Mouse (Mus musculus) thymus, adult 2 months (tissue): Measurements from ENCODE around the gene Syt5. TPM values are rescaled to one million over a fixed set of nuclear protein-coding genes. Genes with fewer than 3 reads are reported as not detected.

ENCODE experiments used
- DNase-seq: peaks from one replicate; pipeline ENCODE4 v3.0.0; 2021
- H3K27ac ChIP-seq: fragments of 200-500 bp; 2 replicates; pipeline ENCODE4 v1.5.1; 2012; ENCODE audit warnings: low read length, control low read depth; ENCODE audit not compliant: control insufficient read depth, insufficient read depth
- H3K27me3 ChIP-seq: fragments of 200-500 bp; 2 replicates; pipeline ENCODE4 v1.6.1; 2012; ENCODE audit warnings: mild to moderate bottlenecking, low read length, moderate library complexity, mixed read lengths; ENCODE audit not compliant: control insufficient read depth, insufficient read depth
- H3K36me3 ChIP-seq: fragments of 200-500 bp; 2 replicates; pipeline ENCODE4 v1.6.1; 2012; ENCODE audit warnings: mild to moderate bottlenecking, low read length, moderate library complexity; ENCODE audit not compliant: control insufficient read depth, insufficient read depth
- H3K4me1 ChIP-seq: fragments of 200-500 bp; replicated peaks from 2 replicates; pipeline ENCODE4 v1.6.1; 2012; ENCODE audit warnings: low read length; ENCODE audit not compliant: control insufficient read depth, insufficient read depth
- H3K4me3 ChIP-seq: fragments of 200-500 bp; 2 replicates; pipeline ENCODE4 v1.5.1; 2012; ENCODE audit warnings: mild to moderate bottlenecking, low read length, control low read depth, moderate library complexity; ENCODE audit not compliant: control insufficient read depth, insufficient read depth
- CTCF ChIP-seq: fragments of 200-500 bp; IDR thresholded peaks from 2 replicates; pipeline ENCODE4 v1.5.1; 2012; ENCODE audit warnings: mild to moderate bottlenecking, control low read depth, low read length, moderate library complexity, borderline replicate concordance; ENCODE audit not compliant: control insufficient read depth, poor library complexity, insufficient read depth; ENCODE audit errors: extremely low read depth
- POLR2A ChIP-seq: fragments of 200-500 bp; IDR thresholded peaks from 2 replicates; pipeline ENCODE4 v1.6.1; 2012; ENCODE audit warnings: mild to moderate bottlenecking, low read length, control low read depth, moderate library complexity; ENCODE audit not compliant: control insufficient read depth, poor library complexity, insufficient read depth; ENCODE audit errors: extremely low read depth
- WGBS: fragments of 180-500 bp; shearing (Covaris S2); methylation state at CpG from one replicate; pipeline ENCODE4 v1.1.7; 2018; 5-methylcytosine and 5-hydroxymethylcytosine counted together
- polyA plus RNA-seq: library from polyadenylated mRNA; depleted of rRNA; stranded (reverse); fragments of >200 nt; gene quantifications from 2 replicates; pipeline ENCODE4 v1.2.3, GENCODE M21; 2012

Gene Syt5
- polyA plus RNA-seq, 1 experiment, result 0.39 TPM

- peaks cover 14% of the 10 kb centered on the region for H3K36me3 ChIP-seq
These were observed 48.3 kb downstream of the Syt5 start for GRCm38 (mm10) chr7:4499034-4499433.

DNA sequence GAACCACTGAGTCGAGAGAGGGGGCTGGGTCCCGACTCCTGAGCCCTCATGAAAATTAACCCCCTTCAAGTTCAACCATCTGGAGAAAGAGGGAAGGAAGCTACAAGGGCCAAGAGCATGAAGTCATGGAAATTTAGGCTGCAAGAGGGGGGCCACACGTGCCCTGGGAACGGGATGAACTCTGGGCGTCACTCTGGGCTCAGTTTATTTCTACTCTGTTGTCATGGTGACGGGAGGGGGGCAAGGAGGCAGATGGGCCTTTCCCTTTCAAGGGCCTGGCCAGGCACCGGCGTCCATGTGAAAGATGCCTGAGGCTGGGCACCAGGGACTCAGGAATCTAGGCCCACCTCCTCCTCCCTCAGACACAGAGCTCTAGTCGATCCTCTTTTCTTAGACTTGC lies 49.1 kb downstream of the Syt5 start:
- H3K27me3 ChIP-seq, result no peaks in the 10 kb centered on the region
- no peak overlapping the region for H3K4me3 ChIP-seq
- peaks cover 26% of the 10 kb centered on the region for H3K4me1 ChIP-seq
- 67% methylated on average over 9 of the region's 9 CpGs for WGBS
- H3K27ac ChIP-seq, result no peak overlapping the region
- TF ChIP-seq CTCF, result no peak
- TF ChIP-seq POLR2A, result no peak
- H3K36me3 ChIP-seq, result peaks cover 14% of the 10 kb centered on the region
- no peak for DNase-seq

More at GRCm38 (mm10) chr7:4499034-4499433, 48.3 kb downstream of the Syt5 start:
- 95% methylated on average over 4 of the region's 4 CpGs for WGBS
- Histone ChIP-seq H3K27ac (no peak overlapping the region), H3K4me3 (no peak overlapping the region), H3K27me3 (no peaks in the 10 kb centered on the region), H3K4me1 (peaks cover 22% of the 10 kb centered on the region)
- no peak for TF ChIP-seq CTCF
- TF ChIP-seq POLR2A, result no peak
- no peak for DNase-seq

- no peak overlapping the region for H3K4me3 ChIP-seq
- H3K4me1 ChIP-seq, result peaks cover 33% of the 10 kb centered on the region
- TF ChIP-seq CTCF, result no peak
- no peak for TF ChIP-seq POLR2A
- WGBS, result 96% methylated on average over 9 of the region's 9 CpGs
- no peaks in the 10 kb centered on the region for H3K27me3 ChIP-seq
- no peak for DNase-seq
- H3K27ac ChIP-seq, result no peak overlapping the region
- peaks cover 14% of the 10 kb centered on the region for H3K36me3 ChIP-seq
These were observed 50.0 kb downstream of the Syt5 start for GRCm38 (mm10) chr7:4497271-4497903.

DNA sequence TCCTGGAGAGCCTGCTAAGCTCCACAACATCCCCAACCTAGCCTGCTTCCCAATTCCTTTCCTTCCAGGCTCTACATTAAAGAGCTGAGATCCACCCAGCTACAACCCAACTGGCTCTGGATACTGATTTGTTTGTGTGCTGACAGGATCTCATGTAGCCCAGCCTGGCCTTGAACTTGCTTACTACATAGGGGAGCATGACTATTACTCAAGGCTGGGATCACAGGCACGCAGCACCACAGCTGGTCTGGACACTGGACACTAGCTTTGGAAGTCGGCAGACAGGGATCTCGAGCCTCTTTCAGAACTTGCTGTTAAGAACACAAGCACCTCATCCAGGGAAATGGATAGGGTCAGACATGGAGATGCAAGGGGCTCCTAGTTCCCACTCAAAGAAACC lies 50.9 kb downstream of the Syt5 start:
- no peak for TF ChIP-seq CTCF
- TF ChIP-seq POLR2A, result no peak
- no peak for DNase-seq
- H3K4me3 ChIP-seq, result no peak overlapping the region
- 98% methylated on average over 3 of the region's 3 CpGs for WGBS
- H3K27ac ChIP-seq, result no peak overlapping the region
- peaks cover 14% of the 10 kb centered on the region for H3K36me3 ChIP-seq
- H3K4me1 ChIP-seq, result peaks cover 32% of the 10 kb centered on the region
- no peaks in the 10 kb centered on the region for H3K27me3 ChIP-seq

GRCm38 (mm10) chr7:4493991-4494390 lies 53.4 kb downstream of the Syt5 start:
- TF ChIP-seq POLR2A (no peak), CTCF (no peak)

DNA sequence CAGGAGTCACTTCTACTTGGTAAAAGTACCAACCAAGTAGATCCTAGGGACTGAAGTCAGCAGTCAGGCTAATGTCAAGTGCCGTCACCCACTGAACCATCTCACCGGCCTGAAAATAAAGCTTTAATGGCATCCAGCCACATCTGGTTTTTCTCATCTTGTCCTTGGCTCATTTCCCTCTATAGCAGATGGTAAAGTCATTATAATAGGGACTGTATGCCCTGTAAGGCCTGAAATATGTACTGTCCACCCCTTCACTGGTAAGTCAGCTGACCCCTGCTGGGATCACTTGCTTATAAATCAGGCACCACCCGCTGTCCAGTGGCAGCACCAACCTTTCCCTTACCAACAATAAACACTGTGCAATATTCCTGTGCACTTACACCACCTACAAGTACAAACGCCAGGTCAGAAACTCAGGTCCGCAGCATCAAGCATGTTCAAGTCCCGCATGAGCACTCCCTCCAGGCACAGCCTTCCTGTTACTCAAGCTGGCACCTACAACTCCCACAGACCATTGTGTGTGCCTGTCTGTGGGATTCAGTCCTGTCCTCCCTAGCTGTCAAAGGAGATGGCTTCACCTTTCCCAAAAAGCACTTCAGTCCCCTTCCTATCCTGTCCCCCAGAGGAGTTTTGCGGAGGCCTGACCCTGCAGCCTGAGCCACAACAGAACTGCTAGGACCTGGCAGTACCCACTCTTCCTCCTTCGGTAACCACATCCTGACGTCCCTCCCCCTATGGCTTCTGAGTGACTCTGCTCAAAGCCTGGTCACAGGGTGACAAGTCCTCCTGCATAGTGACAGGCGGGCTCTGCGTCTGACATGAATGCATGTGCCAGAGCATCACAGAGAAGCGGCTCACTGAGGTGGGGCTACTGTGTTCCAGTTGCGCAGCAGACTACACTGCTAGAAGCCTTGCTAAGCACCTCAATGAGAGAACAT lies 54.8 kb downstream of the Syt5 start:
- H3K4me3 ChIP-seq, result no peak overlapping the region
- no peak for TF ChIP-seq CTCF
- TF ChIP-seq POLR2A, result no peak
- 47% methylated on average over 13 of the region's 13 CpGs for WGBS
- peaks cover 23% of the 10 kb centered on the region for H3K36me3 ChIP-seq
- H3K27me3 ChIP-seq, result no peaks in the 10 kb centered on the region
- peak; percentile 23 for DNase-seq
- H3K4me1 ChIP-seq, result peaks cover 12% of the 10 kb centered on the region
- no peak overlapping the region for H3K27ac ChIP-seq

More at GRCm38 (mm10) chr7:4493991-4494390, 53.4 kb downstream of the Syt5 start:
- peaks cover 23% of the 10 kb centered on the region for H3K36me3 ChIP-seq
- H3K4me1 ChIP-seq, result peaks cover 19% of the 10 kb centered on the region
- DNase-seq, result no peak
- no peak overlapping the region for H3K4me3 ChIP-seq
- no peak overlapping the region for H3K27ac ChIP-seq
- WGBS, result 91% methylated on average over 1 of the region's 1 CpGs
- H3K27me3 ChIP-seq, result no peaks in the 10 kb centered on the region
